Mouse (Mus musculus) stomach, postnatal 0 days (tissue): ENCODE measurements around the gene Rprd1b. TPM values are rescaled to one million over a fixed set of nuclear protein-coding genes. Genes with fewer than 3 reads are reported as not detected.
A peak's percentile ranks its signal among the peaks of the same experiment; 100 is the strongest.

Source experiments
- ATAC-seq: fragments of 200-750 bp; cut with Nextera tagmentation; 2 replicates; pipeline ENCODE4 v1.8.0; 2017; ENCODE audit not compliant: low FRiP score, low TSS enrichment
- DNase-seq: peaks from one replicate; pipeline ENCODE4 v3.0.0-alpha.2; 2016; ENCODE audit warnings: low spot score
- H3K27ac ChIP-seq: fragments of 300-500 bp; sonication (generic); replicated peaks from 2 replicates; pipeline ENCODE4 v1.5.1; 2014; ENCODE audit warnings: mild to moderate bottlenecking, control low read depth
- H3K27me3 ChIP-seq: fragments of 300-500 bp; sonication (generic); 2 replicates; pipeline ENCODE4 v1.6.1; 2014; ENCODE audit warnings: low read length; ENCODE audit not compliant: control insufficient read depth, insufficient read depth
- H3K36me3 ChIP-seq: fragments of 300-500 bp; sonication (generic); 2 replicates; pipeline ENCODE4 v1.6.1; 2014; ENCODE audit warnings: low read length, mixed read lengths; ENCODE audit not compliant: control insufficient read depth, insufficient read depth
- H3K4me1 ChIP-seq: fragments of 300-500 bp; sonication (generic); replicated peaks from 2 replicates; pipeline ENCODE4 v1.6.1; 2014; ENCODE audit warnings: antibody characterized with exemption; ENCODE audit not compliant: control insufficient read depth, insufficient read depth
- H3K4me2 ChIP-seq: fragments of 300-500 bp; sonication (generic); replicated peaks from 2 replicates; pipeline ENCODE4 v1.6.1; 2014; ENCODE audit warnings: low read depth, mild to moderate bottlenecking, control low read depth, moderate library complexity
- H3K4me3 ChIP-seq: fragments of 300-500 bp; sonication (generic); 2 replicates; pipeline ENCODE4 v1.5.1; 2014; ENCODE audit warnings: low read depth, low read length, control low read depth
- H3K9ac ChIP-seq: fragments of 300-500 bp; sonication (generic); 2 replicates; pipeline ENCODE4 v1.6.1; 2014; ENCODE audit warnings: mild to moderate bottlenecking, low read length, control low read depth, mixed read lengths
- H3K9me3 ChIP-seq: fragments of 300-500 bp; sonication (generic); 2 replicates; pipeline ENCODE4 v1.6.1; 2016; ENCODE audit warnings: low read length; ENCODE audit not compliant: control insufficient read depth
- CTCF ChIP-seq: IDR thresholded peaks from 2 replicates; pipeline ENCODE4 v1.5.1; 2016; ENCODE audit warnings: antibody characterized with exemption, low read depth, mild to moderate bottlenecking, moderate library complexity
- EP300 ChIP-seq: optimal IDR thresholded peaks from 2 replicates; pipeline ENCODE3; 2016; ENCODE audit warnings: antibody characterized with exemption
- WGBS: fragments of 180-500 bp; shearing (Covaris S2); extraction: QIAGEN DNeasy Blood & Tissue Kit; methylation state at CpG from one replicate; pipeline ENCODE4 v1.1.7; 2014; 5-methylcytosine and 5-hydroxymethylcytosine counted together
- polyA plus RNA-seq: library from polyadenylated mRNA; unstranded; fragments of >200 nt; fragmentation: Nextera tagmentation; extraction: Ambion mirVana; gene quantifications from 2 replicates; pipeline ENCODE4 v1.2.1, GENCODE M21; 2015

Rprd1b gene
- polyA plus RNA-seq, 1 experiment from 2014 or later = 20.3 TPM

DNA sequence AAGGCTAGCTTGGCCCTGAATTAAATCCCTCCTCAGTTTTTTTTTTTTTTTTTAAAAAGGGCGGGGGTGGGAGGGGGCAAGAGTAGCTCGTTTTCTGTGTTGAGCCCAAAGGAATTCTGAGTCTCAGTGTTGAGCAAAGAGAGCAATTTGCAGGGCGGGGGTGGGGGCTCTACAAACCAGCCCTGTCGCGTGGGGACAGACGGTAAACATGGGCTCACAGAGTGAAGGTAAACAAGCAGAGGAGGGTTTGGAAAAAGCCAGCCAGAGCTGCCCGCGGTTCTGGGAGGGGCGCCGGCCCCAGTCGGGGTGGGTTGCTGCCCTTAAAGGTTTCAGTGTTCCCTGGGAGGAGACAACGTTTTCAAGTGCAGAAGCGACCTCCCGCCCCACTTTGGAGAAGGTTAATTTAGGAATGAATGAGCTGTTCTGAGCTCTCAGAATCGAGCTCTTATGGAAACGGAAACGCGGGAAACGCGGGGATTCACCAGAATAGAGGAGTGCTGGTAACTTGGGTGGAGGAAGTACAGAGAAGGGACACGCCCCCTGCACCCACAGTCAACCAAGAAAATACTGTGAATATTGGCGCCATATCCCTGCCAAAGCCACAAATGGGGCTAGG is 125.5 kb downstream of the Rprd1b start:
- Histone ChIP-seq H3K9ac (peak overlapping the region; percentile 23; the same call in 1 of the 2 replicates), H3K9me3 (no peaks in the 10 kb centered on the region), H3K4me3 (peak overlapping the region; percentile 29), H3K4me2 (peak overlapping the region; percentile 60), H3K27me3 (no peaks in the 10 kb centered on the region), H3K4me1 (no peaks in the 10 kb centered on the region), H3K36me3 (no peaks in the 10 kb centered on the region), H3K27ac (peak overlapping the region; percentile 56; the same call in 1 of the 2 replicates)
- TF ChIP-seq EP300 (no peak), CTCF (no peak)
- peak; percentile 47; the same call in 1 of the 2 replicates for ATAC-seq
- peak; percentile 59 for DNase-seq
- 1% methylated on average over 22 of the region's 22 CpGs for WGBS

GRCm38 (mm10) chr2:158154641-158155040 is 126.3 kb downstream of the Rprd1b start:
- WGBS = 32% methylated on average over 8 of the region's 8 CpGs
- H3K4me1 ChIP-seq = no peaks in the 10 kb centered on the region
- no peak overlapping the region for H3K4me3 ChIP-seq
- no peaks in the 10 kb centered on the region for H3K27me3 ChIP-seq
- H3K9me3 ChIP-seq = no peaks in the 10 kb centered on the region
- no peaks in the 10 kb centered on the region for H3K36me3 ChIP-seq
- no peak for DNase-seq
- no peak for TF ChIP-seq CTCF
- no peak for TF ChIP-seq EP300
- H3K4me2 ChIP-seq = no peak overlapping the region
- ATAC-seq = peak; percentile 58; the same call in 1 of the 2 replicates
- H3K9ac ChIP-seq = no peak overlapping the region
- H3K27ac ChIP-seq = peak overlapping the region; percentile 13; the same call in 1 of the 2 replicates

- 86% methylated on average over 7 of the region's 7 CpGs for WGBS
- ATAC-seq = no peak
- TF ChIP-seq CTCF (no peak), EP300 (no peak)
Measured at GRCm38 (mm10) chr2:158155101-158155500, 126.8 kb downstream of the Rprd1b start.

DNA sequence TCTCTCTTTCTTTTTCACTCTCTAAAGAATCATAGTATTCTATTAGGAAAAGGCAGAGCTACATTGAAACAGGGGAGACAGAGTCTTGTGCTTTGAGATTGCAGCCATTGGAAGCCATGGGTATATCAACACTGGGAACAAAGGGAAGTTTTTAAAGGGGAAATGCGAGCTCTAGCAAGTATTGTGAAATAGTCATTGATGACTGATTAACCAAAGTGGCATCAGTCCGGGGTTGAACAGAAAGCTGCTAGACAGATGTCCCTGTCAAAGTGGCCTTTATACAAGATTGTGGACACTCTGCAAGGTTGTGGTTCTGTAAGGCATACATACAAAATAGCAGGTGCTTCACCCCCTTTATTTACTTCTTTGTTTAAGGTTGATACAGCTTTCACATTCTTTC is 127.3 kb downstream of the Rprd1b start:
- Histone ChIP-seq H3K4me2 (no peak overlapping the region), H3K4me3 (no peak overlapping the region), H3K9me3 (no peaks in the 10 kb centered on the region), H3K27me3 (no peaks in the 10 kb centered on the region), H3K36me3 (no peaks in the 10 kb centered on the region), H3K4me1 (no peaks in the 10 kb centered on the region), H3K27ac (no peak overlapping the region), H3K9ac (no peak overlapping the region)
- DNase-seq (no peak), ATAC-seq (no peak)
- 61% methylated on average over 2 of the region's 2 CpGs for WGBS
- TF ChIP-seq CTCF = no peak
- TF ChIP-seq EP300 = no peak

More at GRCm38 (mm10) chr2:158155101-158155500, 126.8 kb downstream of the Rprd1b start:
- no peak overlapping the region for H3K27ac ChIP-seq
- H3K9ac ChIP-seq = no peak overlapping the region
- H3K9me3 ChIP-seq = no peaks in the 10 kb centered on the region
- no peak overlapping the region for H3K4me2 ChIP-seq
- no peaks in the 10 kb centered on the region for H3K27me3 ChIP-seq
- no peaks in the 10 kb centered on the region for H3K36me3 ChIP-seq
- no peak overlapping the region for H3K4me3 ChIP-seq
- no peaks in the 10 kb centered on the region for H3K4me1 ChIP-seq
- DNase-seq = no peak

- TF ChIP-seq EP300 (no peak), CTCF (no peak)
- Histone ChIP-seq H3K27ac (no peak overlapping the region), H3K4me3 (no peak overlapping the region), H3K36me3 (no peaks in the 10 kb centered on the region), H3K9ac (no peak overlapping the region), H3K4me1 (no peaks in the 10 kb centered on the region), H3K27me3 (no peaks in the 10 kb centered on the region), H3K4me2 (no peak overlapping the region), H3K9me3 (no peaks in the 10 kb centered on the region)
- DNase-seq (no peak), ATAC-seq (no peak)
- 70% methylated on average over 9 of the region's 9 CpGs for WGBS
Measured at GRCm38 (mm10) chr2:158156487-158156886, 128.2 kb downstream of the Rprd1b start.

DNA sequence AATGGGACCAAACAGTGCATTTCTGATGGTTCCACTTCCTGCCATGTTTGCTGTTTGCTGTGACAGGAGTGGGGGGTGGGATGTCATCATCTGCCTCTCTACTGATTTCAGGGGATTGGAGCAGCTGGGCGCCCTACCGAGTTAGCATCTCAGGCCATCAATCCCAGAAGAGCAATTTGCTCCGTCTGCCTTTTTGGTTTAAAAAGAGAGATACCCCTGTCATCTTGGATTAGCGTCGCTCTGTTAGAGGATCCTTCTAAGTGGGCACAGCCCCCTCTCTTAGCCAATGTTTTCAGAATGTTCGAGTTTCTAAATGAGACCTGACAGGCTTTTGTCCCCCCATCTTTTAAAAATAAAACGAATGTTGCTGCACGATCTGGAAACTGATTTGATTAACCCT is 129.4 kb downstream of the Rprd1b start:
- no peak for ATAC-seq
- H3K4me1 ChIP-seq = no peaks in the 10 kb centered on the region
- H3K4me2 ChIP-seq = no peak overlapping the region
- H3K27ac ChIP-seq = no peak overlapping the region
- 78% methylated on average over 8 of the region's 8 CpGs for WGBS
- no peaks in the 10 kb centered on the region for H3K27me3 ChIP-seq
- H3K9me3 ChIP-seq = no peaks in the 10 kb centered on the region
- no peak for DNase-seq
- H3K9ac ChIP-seq = no peak overlapping the region
- TF ChIP-seq EP300 (no peak), CTCF (no peak)
- H3K4me3 ChIP-seq = no peak overlapping the region
- H3K36me3 ChIP-seq = no peaks in the 10 kb centered on the region
